ENCODE assay signal across 9 mouse cellular contexts in the genomic region with DNA sequence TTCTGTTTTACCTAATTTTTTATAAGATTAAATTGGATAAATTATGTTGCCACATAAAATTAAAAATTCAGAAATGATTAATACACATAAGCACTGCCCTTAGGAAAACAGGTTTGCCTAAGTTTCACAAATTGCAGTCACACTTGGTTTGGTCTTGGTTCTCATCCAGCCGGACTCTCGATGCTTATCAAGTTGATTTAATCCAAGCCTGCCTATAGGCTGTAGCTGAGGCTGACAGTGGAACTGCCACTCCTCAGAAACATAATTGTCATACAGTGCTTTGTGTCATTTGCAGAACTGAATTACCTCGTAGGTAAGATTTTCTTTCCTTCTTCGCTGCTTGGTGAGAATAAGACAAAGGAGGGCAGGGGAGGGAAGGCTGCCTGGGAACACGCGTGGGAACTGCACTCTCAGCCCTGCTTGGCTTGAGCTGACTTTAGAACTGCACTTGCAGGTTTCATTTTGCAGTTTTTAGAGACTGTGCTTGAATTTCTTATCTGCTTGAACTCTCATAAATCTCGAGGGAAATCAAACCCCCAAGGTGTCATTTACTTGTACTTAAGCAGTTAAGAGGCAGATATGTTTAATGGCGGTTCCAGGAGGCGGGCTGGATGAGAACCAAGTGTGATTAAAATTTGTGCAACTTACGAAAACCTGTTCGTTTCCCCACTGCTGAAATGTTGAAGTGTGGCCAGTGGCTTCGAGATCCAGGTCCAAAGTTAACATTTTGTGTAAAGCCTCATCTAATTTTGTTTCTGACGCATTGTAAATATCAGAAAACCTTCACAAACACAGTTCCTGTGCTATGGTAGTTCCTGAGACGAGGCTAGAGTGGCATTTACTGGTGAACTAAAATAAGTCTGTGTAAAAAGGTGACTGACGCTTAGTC. TPM values are rescaled to one million over a fixed set of nuclear protein-coding genes. Genes with fewer than 3 reads are reported as not detected.
A peak's percentile ranks its signal among the peaks of the same experiment; 100 is the strongest.
DNase-seq lines count a peak whose midpoint lies in the region; ATAC-seq lines count a peak whose summit lies in the region.
"Had no signal": no experiment of that assay in that cellular context is flagged by ENCODE, and none has a peak within 500 bp of the region (broad histone marks: within the 10 kb centered on the region; RNA-seq: fewer than 3 reads in every experiment).

No protein-coding gene starts in this region.

- H3K4me1 ChIP-seq in heart, embryonic 14.5 days (ENCODE audit: control insufficient read depth in 2 of 2, insufficient read depth in 2 of 2, low read length in 2 of 2): 0 out of 4 replicates have a peak, but pooled peaks cover 0 to 3% of the 10 kb centered on the region in 2 experiments
- H3K4me1 ChIP-seq: forebrain, embryonic 10.5 days had no signal

- H3K27me3 ChIP-seq in heart, embryonic 14.5 days (ENCODE audit: control insufficient read depth, insufficient read depth, low read length): no peaks in the 10 kb centered on the region
- H3K27me3 ChIP-seq: CH12.LX had no signal

- H3K36me3 ChIP-seq in heart, embryonic 14.5 days (ENCODE audit: control insufficient read depth, insufficient read depth, low read length): peaks cover 8% of the 10 kb centered on the region

- intact Hi-C loops in gastrocnemius, postnatal 14 days (cut with DNase I; ENCODE audit: low total_unique reads): loop anchor here (10.0 kb wide), 1 partner anchor 78 kb away; no protein-coding TSS in a partner anchor

- 0 out of 2 replicates have a peak overlapping the region, but pooled peaks have one; percentile 1 for H3K9ac ChIP-seq in heart, embryonic 14.5 days (ENCODE audit: low read length)

- peak overlapping the region; percentile 5; the same call in 1 of the 2 replicates for H3K4me2 ChIP-seq in heart, embryonic 14.5 days (ENCODE audit: low read length)

- H3K4me3 ChIP-seq in heart, embryonic 14.5 days (ENCODE audit: control insufficient read depth in 1 of 2, insufficient read depth in 1 of 2, low read depth in 1 of 2, low read length in 2 of 2): no peak overlapping the region
- H3K4me3 ChIP-seq: forebrain, embryonic 10.5 days had no signal

- no peak for DNase-seq in heart, postnatal 4 days
- peak; percentile 54 for DNase-seq in urinary bladder, postnatal 14 days (ENCODE audit: low spot score)
- no peak for DNase-seq in urinary bladder, adult 18-20 months (ENCODE audit: low spot score in 2 of 2)
- peak; percentile 19 for DNase-seq in kidney, postnatal 14 days
- DNase-seq in gastrocnemius, postnatal 14 days: no peak
- no peak for DNase-seq in T-cell, adult 2 months (ENCODE audit: low spot score)

- no peaks in the 10 kb centered on the region for H3K9me3 ChIP-seq in heart, embryonic 14.5 days (ENCODE audit: control insufficient read depth, low read length)

- H3K27ac ChIP-seq in heart, embryonic 14.5 days (replicated peaks in 1 of 2; ENCODE audit: control insufficient read depth in 1 of 2, insufficient read depth in 1 of 2, low read depth in 2 of 2, low read length in 2 of 2): no peak overlapping the region
- H3K27ac ChIP-seq: forebrain, embryonic 10.5 days had no signal

- WGBS in heart, embryonic 14.5 days: 69% methylated on average over 15 of the region's 15 CpGs

- ATAC-seq in heart, embryonic 14.5 days (ENCODE audit: insufficient number of reproducible peaks, insufficient read depth, low FRiP score, low read depth): no peak

RNA-seq across cellular contexts. Expression of a gene that starts 8.7 kb away (rescaled TPM):
- polyA plus RNA-seq in heart, embryonic 14.5 days (2014; fragmentation: Nextera tagmentation; extraction: Ambion mirVana): 49.7 and 55.8 TPM in 2 replicates
- 10 to 100 TPM; 25.8 to 29.1 TPM for total RNA-seq in heart, postnatal 4 days (2021)
- total RNA-seq in gastrocnemius, postnatal 14 days (2021): 10 to 100 TPM in 1 of 2 experiments, 1 to 10 TPM in 1; 9.8 to 10.6 TPM

Comparison
In these comparisons a context has a peak if more than half of its experiments do, and no peak if none do; other contexts are left out.
1. DNase-seq: peak in urinary bladder, postnatal 14 days (single experiment) and kidney, postnatal 14 days (single experiment); none in heart, postnatal 4 days (single experiment), urinary bladder, adult 18-20 months (0 of 2), gastrocnemius, postnatal 14 days (single experiment) and T-cell, adult 2 months (single experiment).